Mouse (Mus musculus) megakaryocyte, adult 5-6 weeks (primary cell): ENCODE data around the gene Gm49378. TPM values are rescaled to one million over a fixed set of nuclear protein-coding genes. Genes with fewer than 3 reads are reported as not detected.

Experiments used
- ATAC-seq: 2 replicates; pipeline ENCODE4 v1.8.0; 2016; ENCODE audit warnings: mild to moderate bottlenecking, inconsistent platforms; ENCODE audit not compliant: poor library complexity, severe bottlenecking
- total RNA-seq, 2 experiments: library from RNA; stranded (forward) in 1 of 2; stranded (reverse) in 1 of 2; fragments of 153-499, 151-499 nt in 1 of 2; fragments of 221-1000, 200-1000 nt in 1 of 2; gene quantifications; 2 replicates each; pipeline versions ENCODE4 v1.2.3 to v1.2.4; 2015 to 2017

Gene Gm49378
- total RNA-seq (2015) (1.3 and 4.3 TPM in 2 replicates), total RNA-seq (2017) (0.84 and 1.7 TPM in 2 replicates)

DNA sequence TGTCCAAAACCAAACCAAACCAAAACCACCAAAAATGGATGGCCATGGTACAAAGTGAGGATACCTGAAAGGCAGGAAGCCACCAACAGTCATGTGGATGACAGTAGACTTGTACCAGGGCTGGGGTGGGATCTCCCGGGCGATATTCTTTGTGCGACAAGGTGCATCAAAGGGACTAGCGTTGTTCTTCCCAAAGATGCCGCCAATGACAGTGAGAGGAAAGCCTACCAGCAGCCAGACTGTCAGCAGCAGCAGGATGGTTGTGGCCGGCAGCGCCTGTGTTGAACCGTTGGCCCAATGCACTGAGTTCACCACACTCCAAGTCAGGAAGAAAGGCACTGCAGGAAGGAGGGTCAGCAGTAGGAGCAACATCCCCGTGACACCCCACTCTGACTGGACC, at the start of gene Gm49378:
Gm49378 (minus strand) TSS at position 101 of the 400 bp plus-strand sequence.
- ATAC-seq: no peak

DNA sequence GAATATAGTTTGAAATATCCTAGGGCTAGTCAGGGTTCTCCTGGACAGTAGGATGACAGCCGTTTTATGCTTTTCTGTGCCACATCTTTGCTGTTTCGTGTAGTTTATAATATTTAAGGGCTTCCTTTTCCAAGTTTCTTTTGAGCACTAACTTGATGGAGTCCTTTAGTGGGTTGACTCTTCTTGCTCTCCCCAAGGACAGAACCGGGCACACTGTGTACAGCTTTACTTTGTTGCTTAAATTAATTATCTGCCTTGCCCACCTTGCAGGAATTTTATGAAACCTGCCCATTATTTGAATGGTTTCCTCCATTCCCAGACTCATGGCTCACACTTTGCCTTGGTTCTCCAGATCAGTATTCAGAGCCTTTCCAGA, 44.4 kb upstream of the Gm49378 start:
- no peak for ATAC-seq

DNA sequence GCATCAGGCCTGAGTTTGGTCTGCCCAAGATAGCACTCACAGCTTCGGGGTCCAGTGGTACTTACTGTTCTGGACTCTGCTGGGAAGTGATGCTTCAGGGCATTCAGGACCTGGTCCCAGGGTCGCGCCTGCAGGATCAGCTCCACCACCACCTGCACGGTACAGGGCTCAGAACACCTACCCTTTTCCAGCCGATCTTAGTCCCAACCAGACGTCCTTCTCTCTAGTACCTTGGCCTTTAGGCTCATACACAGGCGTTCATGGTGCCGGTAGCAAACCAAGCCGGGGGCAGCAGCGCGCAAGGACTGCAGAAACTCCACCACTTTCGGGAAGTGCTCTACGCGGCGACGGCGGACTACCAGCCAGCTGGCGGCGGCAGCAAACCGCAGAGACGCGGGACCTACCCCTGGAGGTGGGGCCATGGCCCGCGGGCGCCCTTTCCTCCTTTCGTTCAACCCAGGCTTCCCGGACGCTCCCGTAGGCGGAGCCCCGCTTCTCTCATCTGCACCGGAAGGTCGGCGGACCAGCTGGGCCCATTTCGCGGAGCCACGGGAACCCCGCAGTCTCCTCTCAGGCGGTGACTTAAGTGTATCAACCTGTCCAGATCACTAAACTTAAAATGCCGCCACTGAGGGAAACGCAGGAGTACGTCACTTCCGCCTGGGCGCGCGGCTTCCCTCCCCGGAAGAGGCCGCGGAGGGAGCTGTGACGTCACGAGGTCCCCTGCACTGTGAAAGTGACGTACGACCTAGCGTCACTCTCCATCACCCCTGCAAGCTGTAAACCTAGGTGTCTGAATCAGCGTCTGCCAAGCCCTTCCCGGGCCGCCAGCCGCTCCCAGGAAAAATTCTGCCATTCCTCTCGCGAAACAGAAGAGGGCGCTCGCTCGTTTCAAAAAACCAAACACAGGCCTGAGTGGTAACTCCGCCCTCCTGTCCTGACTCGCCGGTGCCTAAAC, 43.7 kb upstream of the Gm49378 start, which contains the start of gene Tinf2:
Tinf2 (minus strand) TSS at position 661 of the 958 bp plus-strand sequence.
- peak; percentile 91 for ATAC-seq

DNA sequence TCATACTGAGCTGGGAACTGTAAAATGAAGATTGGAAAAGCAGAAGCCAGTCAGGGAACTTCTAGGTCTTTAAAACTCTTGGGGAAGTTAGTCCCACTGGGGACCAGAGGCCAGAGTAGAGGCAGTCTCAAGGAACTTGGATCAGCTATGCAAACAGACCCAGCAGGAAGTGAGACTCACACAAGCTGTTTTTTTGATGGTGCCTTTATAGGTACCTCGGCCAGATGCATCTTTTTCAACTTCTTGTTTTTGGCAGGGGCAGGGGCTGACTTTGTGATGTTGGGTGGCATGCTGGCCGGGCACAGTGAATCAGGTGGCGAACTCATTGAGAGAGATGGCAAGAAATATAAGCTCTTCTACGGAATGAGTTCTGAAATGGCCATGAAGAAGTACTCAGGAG, 39.9 kb upstream of the Gm49378 start:
- no peak for ATAC-seq

DNA sequence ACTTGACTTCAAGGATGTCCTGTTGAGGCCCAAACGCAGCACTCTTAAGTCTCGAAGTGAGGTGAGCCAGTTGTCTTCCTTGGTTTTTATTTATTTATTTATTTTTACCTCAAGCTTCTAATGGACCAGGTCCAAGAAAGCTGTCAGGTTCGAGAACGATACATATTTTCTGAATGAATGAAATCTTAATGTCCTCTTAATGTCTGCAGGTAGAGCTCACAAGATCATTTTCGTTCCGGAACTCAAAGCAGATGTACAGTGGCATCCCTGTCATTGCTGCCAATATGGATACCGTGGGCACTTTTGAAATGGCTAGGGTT, 35.0 kb upstream of the Gm49378 start:
- ATAC-seq: no peak

DNA sequence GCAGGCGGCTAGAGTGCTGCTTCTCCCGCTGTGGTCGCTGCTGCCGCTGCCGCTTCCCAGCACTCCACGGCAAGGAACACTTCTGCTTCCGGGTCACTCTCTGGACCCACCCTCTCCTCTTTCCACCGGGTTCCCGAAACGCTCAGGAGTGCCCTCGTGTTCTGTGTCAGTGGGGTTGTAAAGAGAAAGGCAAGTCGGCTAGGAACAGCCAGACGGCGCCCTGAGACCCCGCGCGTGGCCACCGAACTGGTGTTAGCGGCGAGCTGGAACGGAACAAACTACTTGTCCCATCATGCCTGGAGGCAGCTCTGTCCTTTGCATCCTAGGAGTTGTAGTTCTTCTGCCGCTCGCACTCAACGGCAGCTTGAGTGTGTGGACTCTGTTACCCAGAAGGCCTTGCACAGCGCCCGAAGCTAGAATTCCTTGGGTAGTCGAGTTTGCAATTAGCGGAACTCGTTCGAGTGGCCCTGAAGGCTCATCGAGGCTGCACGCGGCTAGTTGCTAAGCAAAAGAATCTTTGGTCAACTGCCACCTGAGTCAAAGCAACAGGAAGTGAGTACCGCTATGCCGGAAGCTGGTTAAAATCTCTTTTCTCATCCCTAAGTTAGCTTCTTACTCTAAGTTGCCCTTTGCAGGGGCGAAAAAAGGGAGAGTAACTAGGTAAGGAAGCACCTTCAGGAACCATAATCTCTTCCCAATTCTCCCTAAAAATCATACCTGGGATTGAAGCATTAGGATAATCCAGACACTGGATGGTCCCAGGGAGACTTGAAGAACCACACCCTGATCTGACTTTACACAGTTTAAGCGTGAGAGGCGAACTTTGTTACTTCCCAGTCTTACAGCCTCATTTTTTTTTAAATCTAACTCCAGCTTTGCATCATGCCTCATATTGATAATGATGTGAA, 34.4 kb upstream of the Gm49378 start, which contains the start of the genes Gmpr2 and Nedd8:
Gmpr2 (plus strand) TSS at position 109 of the 908 bp plus-strand sequence.
Nedd8 (minus strand) TSS at position 292 of the 908 bp plus-strand sequence.
- peak; percentile 99 for ATAC-seq

DNA sequence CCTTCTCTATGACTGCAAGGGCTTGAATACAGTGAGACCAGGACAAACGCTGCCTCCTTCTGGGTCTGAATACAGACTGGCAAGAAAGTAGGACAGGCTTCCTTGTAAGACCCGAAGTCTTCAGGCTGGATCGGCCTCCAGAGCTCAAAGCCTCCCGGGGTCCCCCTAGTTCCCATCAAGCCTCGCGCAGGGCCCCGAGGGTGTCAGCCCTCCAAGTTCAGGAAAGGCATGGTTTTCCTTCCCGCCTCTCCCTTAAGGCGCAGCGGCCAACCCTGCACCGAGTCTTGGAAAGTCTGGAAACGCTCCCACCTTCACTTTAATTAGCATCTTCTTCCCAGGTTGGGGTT, 33.8 kb upstream of the Gm49378 start:
- ATAC-seq: peak; percentile 2; the same call in 1 of the 2 replicates

DNA sequence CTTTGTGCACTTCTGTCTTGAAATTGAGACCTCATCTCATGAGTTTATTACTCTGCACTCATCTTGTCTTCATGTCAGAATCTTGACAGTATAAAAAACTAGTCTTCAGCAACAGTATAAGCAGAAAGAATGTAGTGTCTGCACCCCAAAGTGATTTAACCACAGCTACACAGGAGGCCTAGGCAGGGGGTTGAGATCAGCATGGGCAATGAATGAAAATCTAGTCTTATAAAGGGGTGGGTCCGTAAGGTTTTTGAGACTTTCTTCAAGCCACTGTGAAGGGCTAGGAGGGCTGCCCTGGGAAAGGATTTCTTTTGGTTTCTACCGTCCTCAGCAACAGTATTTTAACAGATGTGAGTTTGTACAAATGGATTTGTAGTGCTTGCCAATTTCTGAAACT, 22.9 kb upstream of the Gm49378 start:
- no peak for ATAC-seq

DNA sequence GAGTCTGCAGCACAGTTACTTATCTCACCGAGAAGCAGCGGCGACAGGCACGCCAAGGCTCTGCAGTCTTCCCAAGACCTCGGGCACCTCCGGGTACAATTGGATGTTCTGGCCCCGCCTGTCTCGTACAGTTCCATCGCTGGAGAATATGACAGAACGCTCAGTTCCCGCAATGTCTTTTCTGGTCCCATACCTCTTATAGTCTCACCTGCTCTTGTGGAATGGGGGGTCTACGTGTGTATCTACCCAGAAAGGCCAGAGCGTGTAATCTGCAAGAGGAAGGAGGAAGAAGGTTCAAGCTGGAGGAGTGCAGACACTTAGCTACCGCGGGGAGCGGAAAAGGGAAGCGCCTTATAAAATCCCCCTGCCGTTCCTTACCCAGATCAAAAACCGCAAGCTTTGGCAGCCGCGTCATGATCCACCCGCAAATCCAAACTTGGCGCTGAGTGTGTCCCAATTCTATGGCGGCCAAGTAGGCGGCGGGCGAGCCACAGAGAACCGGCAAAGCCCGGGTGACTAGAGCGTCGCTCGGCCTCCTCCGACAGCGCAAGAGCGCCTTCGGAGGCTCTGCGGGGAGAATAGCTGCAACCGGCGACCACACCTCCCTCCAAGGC, 22.4 kb upstream of the Gm49378 start, which contains the start of gene Mdp1:
Mdp1 (minus strand) TSS at position 549 of the 614 bp plus-strand sequence.
- ATAC-seq: peak; percentile 94

DNA sequence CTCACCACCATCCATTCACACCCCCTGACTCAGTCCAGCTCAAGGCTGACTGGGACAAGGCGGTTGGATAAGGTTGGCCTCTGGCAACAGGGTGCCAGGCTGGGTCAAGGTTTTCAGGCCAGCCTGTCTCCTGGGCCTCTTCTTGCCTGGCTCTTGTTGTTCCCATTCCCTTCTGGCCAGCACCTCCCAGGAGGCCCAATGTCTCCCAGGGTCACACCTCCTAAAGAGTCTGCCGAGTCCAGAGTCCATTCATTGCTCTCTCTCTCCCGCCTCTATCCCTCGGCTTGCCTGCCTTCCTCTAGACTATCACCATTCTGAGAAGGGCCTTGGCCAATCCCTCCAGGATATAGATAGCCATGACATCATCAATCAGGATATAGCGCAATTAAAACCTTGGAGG, 20.3 kb upstream of the Gm49378 start:
- ATAC-seq: no peak

DNA sequence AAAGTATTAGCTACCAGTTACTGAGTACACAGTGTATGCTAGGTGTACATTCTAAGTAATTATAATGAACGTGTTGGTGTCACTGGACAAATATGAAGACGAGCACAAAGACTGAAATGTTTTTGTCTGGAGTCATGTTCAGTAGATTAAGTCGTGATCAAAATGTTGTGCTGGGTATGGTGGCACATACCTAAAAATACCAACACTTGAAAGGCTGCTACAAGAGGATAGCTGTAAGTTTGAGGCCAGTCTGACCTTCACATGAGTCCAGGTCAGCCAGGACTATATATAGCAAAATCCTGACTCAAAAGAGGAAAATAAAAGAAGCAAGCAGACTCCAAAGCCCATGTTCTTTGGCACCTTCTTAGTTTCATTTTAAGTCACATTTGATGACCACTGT, 19.2 kb upstream of the Gm49378 start:
- ATAC-seq: no peak

DNA sequence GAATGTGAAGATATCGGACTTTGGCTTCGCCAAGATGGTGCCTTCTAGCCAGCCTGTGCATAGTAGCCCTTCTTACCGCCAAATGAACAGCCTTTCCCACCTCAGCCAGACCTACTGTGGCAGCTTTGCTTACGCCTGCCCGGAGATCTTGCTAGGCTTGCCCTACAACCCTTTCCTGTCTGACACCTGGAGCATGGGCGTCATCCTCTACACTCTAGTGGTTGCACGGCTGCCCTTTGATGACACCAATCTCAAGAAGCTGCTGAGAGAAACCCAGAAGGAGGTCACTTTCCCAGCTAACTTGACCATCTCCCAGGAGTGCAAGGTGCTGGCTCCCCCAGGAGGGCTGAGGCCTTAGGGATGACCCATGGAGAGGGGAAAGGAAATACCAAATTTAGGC, 13.8 kb upstream of the Gm49378 start:
- ATAC-seq: no peak

DNA sequence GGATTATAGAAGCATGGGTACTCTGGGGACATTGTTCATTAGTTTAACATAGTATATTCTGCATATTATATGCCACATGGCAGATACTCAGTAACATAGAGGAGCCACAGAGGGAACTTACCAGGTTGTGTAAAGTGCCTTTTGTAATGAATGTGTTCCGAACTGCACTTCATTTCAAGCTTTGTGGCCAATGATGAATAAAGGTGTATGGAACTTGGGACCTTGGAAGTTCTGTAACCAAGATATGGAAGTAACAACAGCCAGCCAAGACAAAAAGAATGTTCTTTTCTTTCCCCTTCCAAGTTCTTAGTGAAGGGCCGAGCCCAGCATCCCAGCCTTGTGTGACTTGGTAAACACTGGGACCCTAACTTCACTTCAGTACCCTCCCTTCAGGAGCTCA, 12.2 kb upstream of the Gm49378 start, which contains the start of gene Tssk4:
Tssk4 (plus strand) TSS at position 301 of the 400 bp plus-strand sequence.
- ATAC-seq: no peak

DNA sequence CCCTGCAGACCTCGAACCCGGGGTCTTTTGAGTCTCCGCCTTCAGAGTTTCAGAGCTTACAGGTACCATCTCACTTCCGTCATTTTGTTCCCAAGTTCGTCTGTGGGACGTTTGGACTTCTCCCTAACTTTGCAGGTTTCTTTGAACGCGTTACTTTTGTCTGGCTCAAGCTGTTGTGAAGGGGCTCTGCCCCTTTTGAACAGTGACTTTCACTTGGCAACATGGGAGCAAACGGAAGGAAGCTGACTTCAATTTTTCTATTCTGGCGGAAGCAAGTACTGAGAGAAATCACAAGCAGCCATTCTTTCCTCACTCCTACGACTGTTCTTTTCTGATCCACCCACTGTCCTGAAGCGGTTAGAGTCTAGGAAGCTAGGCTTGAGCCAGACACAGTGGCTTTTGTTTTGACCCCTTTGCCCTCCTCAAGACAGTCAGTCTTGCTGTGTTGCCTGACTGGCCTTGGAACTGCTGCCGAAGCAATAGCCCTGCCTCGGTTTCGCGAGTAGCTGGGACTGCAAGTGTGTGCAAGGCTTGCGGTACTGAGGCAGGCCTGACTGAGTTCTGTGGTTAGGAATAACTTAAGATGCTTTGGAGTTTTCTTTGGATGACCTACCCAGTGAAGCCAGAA, 6.7 kb upstream of the Gm49378 start:
- no peak for ATAC-seq

DNA sequence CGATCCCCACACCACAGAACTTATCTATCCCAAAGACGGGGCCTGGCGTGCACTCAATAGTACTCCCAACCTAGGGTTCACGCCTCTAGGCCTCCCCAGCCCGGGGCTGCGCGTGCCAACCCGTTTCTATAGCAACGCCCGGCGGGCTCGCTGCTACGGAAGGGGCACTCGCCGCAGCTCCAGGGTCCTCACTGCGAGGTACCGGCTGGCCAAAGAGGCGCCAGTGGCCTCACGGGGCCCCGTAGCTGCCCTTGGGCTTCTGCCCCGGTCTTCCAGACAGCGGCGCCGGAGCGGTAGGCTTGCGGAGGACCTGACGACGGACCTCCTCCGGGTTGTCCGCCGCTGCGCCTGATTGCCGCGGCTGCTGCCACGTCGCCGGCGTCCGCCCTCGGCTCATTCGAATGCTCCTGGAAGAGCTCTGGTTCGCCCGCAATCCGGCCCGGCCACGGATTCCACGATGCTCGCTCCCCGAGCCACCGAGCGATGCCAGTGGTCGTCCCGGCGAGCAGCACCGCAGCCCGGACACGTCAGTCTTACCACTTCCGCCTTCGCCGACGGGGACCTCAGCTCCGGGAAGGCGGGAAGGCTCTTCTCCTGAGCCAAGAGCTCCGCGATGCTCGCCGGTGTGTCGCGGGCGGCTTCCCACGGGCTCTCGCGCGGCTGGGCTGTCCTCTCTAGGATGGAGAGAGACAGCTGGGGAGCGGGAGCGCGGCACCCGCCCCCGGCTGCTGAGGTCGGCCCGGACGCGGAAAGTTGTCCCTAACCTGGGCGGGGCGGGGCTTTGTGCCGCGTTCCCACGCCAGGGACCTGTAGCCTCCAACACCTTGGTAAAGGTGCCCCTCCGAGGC, 5.6 kb upstream of the Gm49378 start, which contains the start of gene Tm9sf1:
Tm9sf1 (minus strand) TSS at position 747 of the 848 bp plus-strand sequence.
- ATAC-seq: peak; percentile 90

DNA sequence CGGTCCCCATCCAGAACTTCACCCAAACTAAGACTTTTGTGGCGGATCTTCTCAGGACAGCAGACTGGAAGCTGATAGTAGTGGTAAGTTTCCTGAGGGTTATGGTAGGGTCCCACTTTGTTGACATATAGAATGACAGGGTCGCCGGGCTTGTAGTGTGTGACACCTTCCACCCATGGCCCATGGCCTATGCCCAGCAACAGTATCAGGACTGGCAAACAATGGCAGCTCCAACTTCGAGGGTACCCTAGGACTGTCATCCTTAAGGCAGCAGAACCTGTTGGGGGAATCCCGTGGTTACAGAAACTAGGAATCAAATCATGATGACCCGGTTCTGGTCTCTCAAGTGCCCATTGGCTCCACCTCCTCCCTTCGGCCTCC, 5.0 kb upstream of the Gm49378 start:
- no peak for ATAC-seq

DNA sequence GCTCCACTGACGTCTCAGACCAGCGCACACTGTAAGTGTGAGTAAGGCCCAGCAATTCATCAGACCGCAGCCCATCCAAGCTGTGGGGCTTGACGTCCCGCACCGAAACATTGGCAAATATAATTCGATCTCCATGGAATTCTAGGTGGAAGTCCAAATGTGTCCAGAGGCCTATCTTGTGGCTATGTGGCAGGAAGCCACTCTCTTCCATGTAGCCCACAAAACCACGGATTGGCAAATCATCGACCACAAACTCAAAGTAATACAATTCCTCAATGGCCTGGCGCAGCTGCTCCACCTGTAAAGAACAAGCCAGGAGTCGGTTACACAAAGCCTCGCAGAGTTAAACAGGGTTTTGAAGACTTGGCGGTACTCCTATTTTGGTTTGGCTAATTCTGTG, 3.6 kb upstream of the Gm49378 start:
- no peak for ATAC-seq

DNA sequence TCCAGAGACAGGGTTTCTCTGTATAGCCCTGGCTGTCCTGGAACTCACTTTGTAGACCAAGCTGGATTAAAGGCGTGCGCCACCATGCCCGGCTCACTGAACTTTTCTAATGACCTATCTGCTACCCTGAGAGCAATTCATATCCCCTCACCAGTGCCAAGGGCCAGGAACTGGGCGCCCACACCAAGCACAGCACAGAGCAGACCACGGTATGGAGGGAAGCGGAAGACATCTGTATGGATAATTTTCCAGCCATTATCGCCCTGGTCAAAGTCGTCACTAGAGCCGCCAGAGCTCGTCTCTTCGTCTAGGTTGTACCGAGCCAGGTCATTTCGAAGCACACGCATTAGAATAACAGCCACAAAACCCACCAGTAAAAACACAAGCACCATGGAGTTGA, 3.1 kb upstream of the Gm49378 start:
- ATAC-seq: no peak

DNA sequence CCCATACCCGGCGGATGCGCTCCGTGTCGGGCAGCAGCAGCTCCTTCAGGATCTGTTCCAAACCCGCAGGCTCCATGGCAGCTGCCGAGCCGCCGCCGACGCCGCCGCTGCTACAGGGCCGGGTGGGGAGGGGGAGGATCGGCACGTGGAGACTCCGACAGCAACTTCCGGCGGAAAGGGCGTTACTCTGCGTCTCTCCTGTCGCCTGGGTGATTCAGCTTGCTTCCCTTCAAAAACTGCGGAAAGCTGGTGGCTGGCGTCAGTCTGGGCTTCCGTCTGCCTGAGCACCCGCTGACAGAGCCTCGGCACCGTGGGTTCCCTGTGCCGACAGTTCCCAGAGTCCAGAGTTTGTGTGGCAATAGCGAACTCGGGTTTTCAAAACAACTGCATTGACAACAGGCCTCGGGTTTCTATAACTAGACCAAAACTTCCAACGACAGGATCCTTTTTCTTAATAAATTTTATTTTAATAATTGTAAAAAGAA, 2.1 kb downstream of the Gm49378 start, which contains the start of gene Ipo4:
Ipo4 (minus strand) TSS at position 435 of the 485 bp plus-strand sequence.
- ATAC-seq: peak; percentile 99
